Mouse (Mus musculus) gastrocnemius, adult 18-20 months (tissue): ENCODE data around the gene Mrpl48. TPM values are rescaled to one million over a fixed set of nuclear protein-coding genes. Genes with fewer than 3 reads are reported as not detected.
"Not testable (repeated sequence)": the region's sequence is repeated elsewhere in the genome, so short reads cannot be mapped to it uniquely, and the experiment has no call there.

Source experiments
- DNase-seq: peaks from one replicate; pipeline ENCODE4 v3.0.0; 2021; ENCODE audit warnings: low spot score
- total RNA-seq, 2 experiments: library from RNA; stranded (reverse); gene quantifications; 2 replicates each; pipeline ENCODE4 v1.2.3; 2021

Mrpl48 gene
- total RNA-seq, 2 experiments from 2014 or later = 54.7 to 60.4 TPM

- no peak for DNase-seq
Observed at GRCm38 (mm10) chr7:100590504-100590844, 17.6 kb downstream of the Mrpl48 start.

GRCm38 (mm10) chr7:100589816-100590215 is 18.3 kb downstream of the Mrpl48 start:
- DNase-seq = no peak

GRCm38 (mm10) chr7:100582727-100583236 is 25.3 kb downstream of the Mrpl48 start:
- DNase-seq = peak; percentile 91

GRCm38 (mm10) chr7:100582235-100582634 is 25.9 kb downstream of the Mrpl48 start:
- DNase-seq = no peak

GRCm38 (mm10) chr7:100578794-100579193 is 29.3 kb downstream of the Mrpl48 start:
- DNase-seq = no peak

GRCm38 (mm10) chr7:100572704-100573103 is 35.4 kb downstream of the Mrpl48 start:
- DNase-seq = no peak

GRCm38 (mm10) chr7:100572061-100572460 is 36.0 kb downstream of the Mrpl48 start:
- no peak for DNase-seq

- no peak for DNase-seq
Observed at GRCm38 (mm10) chr7:100570930-100571715, 37.0 kb downstream of the Mrpl48 start.

- DNase-seq = no peak
Observed at GRCm38 (mm10) chr7:100569907-100570306, 38.2 kb downstream of the Mrpl48 start.

GRCm38 (mm10) chr7:100567238-100567637 is 40.9 kb downstream of the Mrpl48 start:
- not testable (repeated sequence) for DNase-seq

- DNase-seq = peak; percentile 53
Observed at GRCm38 (mm10) chr7:100561861-100562587, 46.1 kb downstream of the Mrpl48 start.

- no peak for DNase-seq
Observed at GRCm38 (mm10) chr7:100559331-100559730, 48.8 kb downstream of the Mrpl48 start.

GRCm38 (mm10) chr7:100557241-100557640 is 50.9 kb downstream of the Mrpl48 start:
- DNase-seq = no peak

- no peak for DNase-seq
Observed at GRCm38 (mm10) chr7:100555431-100555951, 52.6 kb downstream of the Mrpl48 start.

GRCm38 (mm10) chr7:100554939-100555338 is 53.2 kb downstream of the Mrpl48 start:
- no peak for DNase-seq

GRCm38 (mm10) chr7:100550338-100551007 is 57.6 kb downstream of the Mrpl48 start:
- DNase-seq = peak; percentile 19

- no peak for DNase-seq
Observed at GRCm38 (mm10) chr7:100549796-100550195, 58.3 kb downstream of the Mrpl48 start.

GRCm38 (mm10) chr7:100547631-100548030 is 60.5 kb downstream of the Mrpl48 start:
- no peak for DNase-seq

GRCm38 (mm10) chr7:100544437-100544836 is 63.7 kb downstream of the Mrpl48 start:
- DNase-seq = no peak

- no peak for DNase-seq
Observed at GRCm38 (mm10) chr7:100539516-100539915, 68.6 kb downstream of the Mrpl48 start.

GRCm38 (mm10) chr7:100537519-100537902 is 70.6 kb downstream of the Mrpl48 start:
- no peak for DNase-seq
